Mouse (Mus musculus) lung, postnatal 0 days (tissue): ENCODE measurements around the gene Lrrc59.

Experiments
- CTCF ChIP-seq: IDR thresholded peaks from 2 replicates; pipeline ENCODE4 v1.5.1; 2016; ENCODE audit warnings: antibody characterized with exemption, mild to moderate bottlenecking
- EP300 ChIP-seq: IDR thresholded peaks from 2 replicates; pipeline ENCODE4 v1.6.1; 2016; ENCODE audit warnings: antibody characterized with exemption, mild to moderate bottlenecking, control low read depth

DNA sequence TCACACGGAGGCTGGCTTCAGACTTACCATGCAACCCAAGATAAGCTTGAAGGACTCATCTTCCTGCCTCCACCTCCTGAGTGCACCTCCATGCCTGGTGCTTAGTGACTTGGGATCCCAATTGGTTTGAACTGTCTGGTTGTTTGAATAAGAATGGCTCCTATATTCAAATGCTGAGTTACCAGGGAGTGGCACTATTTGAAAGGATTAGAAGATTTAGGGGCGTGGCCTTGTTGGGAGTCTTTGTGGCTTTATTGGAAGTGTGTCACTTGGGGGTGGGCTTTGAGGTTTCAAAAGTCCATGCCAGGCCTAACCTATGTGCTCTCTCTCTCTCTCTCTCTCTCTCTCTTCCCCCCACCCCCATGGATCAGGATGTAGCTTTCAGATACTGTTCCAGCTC lies 11.9 kb upstream of the Lrrc59 start:
- TF ChIP-seq CTCF (no peak), EP300 (no peak)
